Mouse (Mus musculus) c-Kit-positive CD71-negative TER-119-negative erythroid progenitor cells, embryonic 14.5 days (primary cell): ENCODE data around the gene H2-Ke6.
"Not testable (repeated sequence)": the region's sequence is repeated elsewhere in the genome, so short reads cannot be mapped to it uniquely, and the experiment has no call there.

Experiments used
- DNase-seq: peaks from one replicate; pipeline ENCODE4 v3.0.0-alpha.2; 2013; ENCODE audit warnings: low read depth

The H2-Ke6 gene

GRCm38 (mm10) chr17:33995651-33996050, 32.2 kb downstream of the H2-Ke6 start:
- no peak for DNase-seq

GRCm38 (mm10) chr17:33994959-33995358, 32.9 kb downstream of the H2-Ke6 start:
- DNase-seq = no peak

- peak; percentile 69 for DNase-seq
Observed at GRCm38 (mm10) chr17:33991788-33992664, 35.8 kb downstream of the H2-Ke6 start.

DNA sequence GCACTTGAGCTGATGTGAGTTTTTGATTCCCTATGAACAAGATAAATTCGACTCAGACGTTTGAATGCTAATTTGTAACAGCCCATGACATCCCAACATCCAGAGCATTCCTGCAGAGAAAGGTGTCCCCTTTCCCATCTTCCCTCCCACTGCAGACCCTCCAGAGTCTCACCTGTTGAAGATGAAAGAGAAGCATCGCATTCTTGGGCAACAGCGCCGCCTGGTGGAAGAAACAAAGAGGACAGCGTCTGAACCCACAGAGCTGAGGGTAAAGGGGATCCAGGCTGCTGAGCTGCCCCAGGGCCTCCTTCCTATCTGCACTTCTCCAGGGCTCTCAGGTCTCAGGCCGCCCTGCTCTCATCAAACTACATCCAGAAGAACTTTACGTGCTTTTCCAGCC, 45.7 kb downstream of the H2-Ke6 start:
- DNase-seq = not testable (repeated sequence)

- DNase-seq = not testable (repeated sequence)
Observed at GRCm38 (mm10) chr17:33981192-33981909, 46.5 kb downstream of the H2-Ke6 start.

DNA sequence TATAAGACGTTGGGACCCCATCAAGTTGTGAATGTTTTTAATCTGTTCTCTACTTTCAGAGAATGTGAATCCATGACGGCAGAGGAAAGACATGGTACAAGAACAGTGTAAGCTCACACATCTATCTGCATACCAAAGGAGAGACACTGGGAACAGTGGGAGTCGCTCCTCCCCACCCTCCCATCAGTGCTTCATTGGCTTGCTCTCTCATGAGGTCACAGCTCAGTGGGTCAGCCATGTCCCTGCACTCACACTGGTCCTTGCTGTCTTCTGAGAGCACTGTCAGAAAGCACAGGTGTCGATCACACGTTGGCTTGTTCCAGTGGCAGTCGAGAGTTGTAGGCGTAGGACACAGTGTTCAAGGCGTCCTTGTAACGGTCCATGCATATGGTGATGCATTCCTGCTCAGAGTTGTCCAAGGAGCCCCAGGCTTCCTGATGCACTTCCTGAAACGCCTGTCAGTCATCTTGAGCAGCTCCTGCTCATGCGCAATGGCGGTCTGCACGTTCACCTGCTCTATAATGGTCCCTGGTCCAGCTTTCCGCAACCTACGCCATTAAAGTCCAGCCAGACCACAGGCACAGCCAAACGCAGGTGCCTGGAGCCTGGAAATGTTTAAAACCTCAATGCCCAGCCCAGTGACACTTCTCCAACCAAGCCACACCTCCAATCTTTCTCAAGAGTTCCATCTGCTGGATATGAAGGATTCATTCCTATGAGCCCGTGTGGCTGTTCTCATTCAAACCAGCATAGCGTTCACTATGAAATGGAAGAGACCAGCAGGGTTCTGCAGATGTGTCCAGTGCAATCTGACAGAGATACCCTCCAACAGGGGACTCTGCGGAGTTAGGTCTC, 47.5 kb downstream of the H2-Ke6 start:
- DNase-seq = no peak

GRCm38 (mm10) chr17:33979512-33980050, 48.3 kb downstream of the H2-Ke6 start:
- no peak for DNase-seq

DNA sequence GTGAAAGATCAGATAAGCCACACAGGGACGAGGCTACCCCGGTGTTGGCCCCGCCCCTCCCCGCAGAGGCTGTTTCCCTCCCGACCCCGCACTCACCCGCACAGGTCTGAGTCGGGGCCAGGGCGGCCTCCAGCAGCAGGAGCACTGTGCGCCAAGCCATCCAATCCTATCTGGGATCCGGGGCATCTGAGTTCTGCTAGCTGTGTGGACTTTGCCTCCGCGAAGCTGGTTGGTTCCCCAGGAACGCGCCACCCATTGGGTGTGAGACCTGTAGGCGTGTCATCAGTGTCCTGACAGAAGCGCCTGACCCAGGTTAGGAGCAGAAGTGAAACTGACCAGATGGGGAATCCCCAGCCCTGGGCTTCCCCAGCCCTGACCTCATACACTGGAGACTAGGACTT, 49.2 kb downstream of the H2-Ke6 start:
- peak; percentile 70 for DNase-seq

GRCm38 (mm10) chr17:33977861-33978557, 49.9 kb downstream of the H2-Ke6 start:
- DNase-seq = no peak
